Mouse (Mus musculus): Measurements from ENCODE around the gene Lrrc36. TPM values are rescaled to one million over a fixed set of nuclear protein-coding genes. Genes with fewer than 3 reads are reported as not detected.

The Lrrc36 gene
- polyA plus RNA-seq, 1 experiment: 0.07 TPM

GRCm38 (mm10) chr8:105473816-105474606, 60.6 kb downstream of the Lrrc36 start:
- H3K4me1 ChIP-seq (ENCODE audit: control insufficient read depth, insufficient read depth, insufficient read length): no peaks in the 10 kb centered on the region
- no peak for DNase-seq (ENCODE audit: low read depth in 1 of 2, low spot score in 2 of 2)
- WGBS: 36% methylated on average over 17 of the region's 17 CpGs

GRCm38 (mm10) chr8:105474680-105475079, 61.3 kb downstream of the Lrrc36 start:
- H3K4me1 ChIP-seq (ENCODE audit: control insufficient read depth, insufficient read depth, insufficient read length): no peaks in the 10 kb centered on the region
- TF ChIP-seq CTCF (IDR thresholded peaks at IDR 0.05; ENCODE audit: extremely low read depth, insufficient read depth, insufficient read length, insufficient replicate concordance): no peak
- no peaks in the 10 kb centered on the region for H3K36me3 ChIP-seq (ENCODE audit: control insufficient read depth, insufficient read depth, low read length)
- 34% methylated on average over 5 of the region's 5 CpGs for WGBS
- H3K4me3 ChIP-seq (ENCODE audit: extremely low read depth, insufficient read depth, insufficient read length): no peak overlapping the region
- H3K27me3 ChIP-seq (ENCODE audit: control insufficient read depth, insufficient read depth, low read length): no peaks in the 10 kb centered on the region; the same call in 1 of the 2 replicates
- H3K27ac ChIP-seq (ENCODE audit: insufficient read depth, low read length): no peak overlapping the region
- no peak for DNase-seq (ENCODE audit: low read depth in 1 of 2, low spot score in 2 of 2)

More at GRCm38 (mm10) chr8:105473816-105474606, 60.6 kb downstream of the Lrrc36 start:
- Histone ChIP-seq H3K27ac (ENCODE audit: insufficient read depth, low read length) (no peak overlapping the region), H3K36me3 (ENCODE audit: control insufficient read depth, insufficient read depth, low read length) (no peaks in the 10 kb centered on the region), H3K27me3 (ENCODE audit: control insufficient read depth, insufficient read depth, low read length) (no peaks in the 10 kb centered on the region; the same call in 1 of the 2 replicates), H3K4me3 (ENCODE audit: extremely low read depth, insufficient read depth, insufficient read length) (no peak overlapping the region)
- TF ChIP-seq POLR2A (IDR thresholded peaks at IDR 0.05; ENCODE audit: low read depth, low read length): no peak
- no peak for TF ChIP-seq CTCF (IDR thresholded peaks at IDR 0.05; ENCODE audit: extremely low read depth, insufficient read depth, insufficient read length, insufficient replicate concordance)

DNA sequence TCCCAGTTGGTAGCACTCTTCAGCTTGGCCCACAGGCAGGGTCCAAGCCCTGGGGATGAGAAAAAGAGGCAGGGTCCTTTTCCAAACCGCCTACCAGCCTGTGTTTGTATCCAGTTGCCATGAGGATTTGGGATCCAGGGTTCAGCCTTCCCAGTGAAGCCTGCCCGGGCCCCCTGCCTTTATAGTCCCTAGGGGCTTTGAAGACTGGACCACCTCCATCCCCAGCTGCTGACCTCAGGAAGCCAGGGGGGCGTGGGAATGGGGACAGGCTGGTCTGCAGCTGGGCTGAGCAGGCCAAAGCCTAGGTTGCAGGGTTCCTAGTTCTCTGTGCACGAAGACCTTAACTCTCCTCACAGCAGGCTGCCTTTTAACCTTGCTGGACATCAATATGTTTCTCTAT, 61.9 kb downstream of the Lrrc36 start:
- Histone ChIP-seq H3K27me3 (ENCODE audit: control insufficient read depth, insufficient read depth, low read length) (no peaks in the 10 kb centered on the region; the same call in 1 of the 2 replicates), H3K4me3 (ENCODE audit: extremely low read depth, insufficient read depth, insufficient read length) (no peak overlapping the region), H3K36me3 (ENCODE audit: control insufficient read depth, insufficient read depth, low read length) (no peaks in the 10 kb centered on the region), H3K27ac (ENCODE audit: insufficient read depth, low read length) (no peak overlapping the region), H3K4me1 (ENCODE audit: control insufficient read depth, insufficient read depth, insufficient read length) (no peaks in the 10 kb centered on the region)
- WGBS: 92% methylated on average over 4 of the region's 4 CpGs
- TF ChIP-seq CTCF (IDR thresholded peaks at IDR 0.05; ENCODE audit: extremely low read depth, insufficient read depth, insufficient read length, insufficient replicate concordance): no peak
- TF ChIP-seq POLR2A (IDR thresholded peaks at IDR 0.05; ENCODE audit: low read depth, low read length): no peak
- no peak for DNase-seq (ENCODE audit: low read depth in 1 of 2, low spot score in 2 of 2)

DNA sequence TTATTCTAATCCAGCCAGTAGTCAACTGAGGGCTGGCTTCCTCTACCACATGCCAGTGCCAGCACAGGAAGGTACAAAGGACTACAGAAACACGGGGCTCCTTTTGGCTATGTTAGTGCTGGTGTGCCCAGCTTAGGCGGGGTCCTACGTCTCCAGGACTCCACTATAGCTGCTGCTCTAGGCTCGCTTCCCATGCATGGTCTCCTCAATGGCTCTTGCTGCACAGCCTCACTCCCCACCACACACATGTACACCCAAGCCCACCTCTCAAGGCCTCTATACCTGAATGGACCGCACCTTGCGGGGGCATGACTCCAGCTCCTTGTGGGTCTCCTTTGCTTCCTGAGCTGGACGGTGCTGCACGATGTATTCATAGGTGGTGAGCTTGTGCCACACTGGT, 62.4 kb downstream of the Lrrc36 start:
- no peaks in the 10 kb centered on the region; the same call in 1 of the 2 replicates for H3K27me3 ChIP-seq (ENCODE audit: control insufficient read depth, insufficient read depth, low read length)
- H3K4me3 ChIP-seq (ENCODE audit: extremely low read depth, insufficient read depth, insufficient read length): no peak overlapping the region
- no peak for DNase-seq (ENCODE audit: low read depth in 1 of 2, low spot score in 2 of 2)
- no peak overlapping the region for H3K27ac ChIP-seq (ENCODE audit: insufficient read depth, low read length)
- H3K4me1 ChIP-seq (ENCODE audit: control insufficient read depth, insufficient read depth, insufficient read length): no peaks in the 10 kb centered on the region
- no peaks in the 10 kb centered on the region for H3K36me3 ChIP-seq (ENCODE audit: control insufficient read depth, insufficient read depth, low read length)
- 93% methylated on average over 8 of the region's 8 CpGs for WGBS
- TF ChIP-seq CTCF (IDR thresholded peaks at IDR 0.05; ENCODE audit: extremely low read depth, insufficient read depth, insufficient read length, insufficient replicate concordance) (no peak), POLR2A (IDR thresholded peaks at IDR 0.05; ENCODE audit: low read depth, low read length) (no peak)

DNA sequence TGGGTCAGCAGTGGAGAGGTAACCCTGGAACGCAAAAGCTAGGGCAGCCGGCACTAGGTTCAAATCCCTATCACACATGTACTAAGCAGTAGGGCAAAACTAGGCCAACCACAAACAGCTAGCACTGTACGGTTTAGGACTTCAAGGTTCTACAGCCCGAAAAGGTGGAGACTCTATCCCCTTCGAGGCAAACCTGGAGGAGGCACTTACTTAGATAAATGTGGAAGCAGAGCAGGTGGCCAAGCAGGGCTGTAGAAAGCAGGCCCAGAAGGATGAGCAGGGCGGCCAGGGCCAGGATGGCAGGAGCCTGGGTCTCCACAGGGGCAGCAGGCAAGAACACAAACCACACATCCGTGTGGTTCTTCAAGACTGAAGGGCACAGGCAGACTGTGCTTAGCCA, 62.8 kb downstream of the Lrrc36 start:
- Histone ChIP-seq H3K27me3 (ENCODE audit: control insufficient read depth, insufficient read depth, low read length) (no peaks in the 10 kb centered on the region; the same call in 1 of the 2 replicates), H3K4me3 (ENCODE audit: extremely low read depth, insufficient read depth, insufficient read length) (no peak overlapping the region), H3K27ac (ENCODE audit: insufficient read depth, low read length) (no peak overlapping the region), H3K4me1 (ENCODE audit: control insufficient read depth, insufficient read depth, insufficient read length) (no peaks in the 10 kb centered on the region), H3K36me3 (ENCODE audit: control insufficient read depth, insufficient read depth, low read length) (no peaks in the 10 kb centered on the region)
- TF ChIP-seq POLR2A (IDR thresholded peaks at IDR 0.05; ENCODE audit: low read depth, low read length) (no peak), CTCF (IDR thresholded peaks at IDR 0.05; ENCODE audit: extremely low read depth, insufficient read depth, insufficient read length, insufficient replicate concordance) (no peak)
- DNase-seq (ENCODE audit: low read depth in 1 of 2, low spot score in 2 of 2): no peak
- 95% methylated on average over 7 of the region's 7 CpGs for WGBS

- Histone ChIP-seq H3K36me3 (ENCODE audit: control insufficient read depth, insufficient read depth, low read length) (no peaks in the 10 kb centered on the region), H3K4me1 (ENCODE audit: control insufficient read depth, insufficient read depth, insufficient read length) (no peaks in the 10 kb centered on the region), H3K4me3 (ENCODE audit: extremely low read depth, insufficient read depth, insufficient read length) (no peak overlapping the region), H3K27ac (ENCODE audit: insufficient read depth, low read length) (no peak overlapping the region), H3K27me3 (ENCODE audit: control insufficient read depth, insufficient read depth, low read length) (no peaks in the 10 kb centered on the region)
- DNase-seq (ENCODE audit: low read depth in 1 of 2, low spot score in 2 of 2): peak in 1 of 2 experiments; percentile 18
- 64% methylated on average over 25 of the region's 25 CpGs for WGBS
- TF ChIP-seq CTCF (IDR thresholded peaks at IDR 0.05; ENCODE audit: extremely low read depth, insufficient read depth, insufficient read length, insufficient replicate concordance): peak; percentile 56; the same call in 1 of the 2 replicates
- no peak for TF ChIP-seq POLR2A (IDR thresholded peaks at IDR 0.05; ENCODE audit: low read depth, low read length)
Measured at GRCm38 (mm10) chr8:105476628-105477413, 63.5 kb downstream of the Lrrc36 start.

Data from spleen, adult 2 months (tissue).